Mouse (Mus musculus) erythroblast, embryonic 14.5 days (primary cell): ENCODE measurements around the gene Zcchc14.

ENCODE experiments used
- GATA1 ChIP-seq: IDR thresholded peaks from 2 replicates; pipeline ENCODE4 v1.6.1; 2012; ENCODE audit warnings: low read length, inconsistent platforms, mixed read lengths
- TAL1 ChIP-seq: IDR thresholded peaks from 3 replicates; pipeline ENCODE4 v1.6.1; 2012; ENCODE audit warnings: low read length, inconsistent platforms, mixed read lengths

DNA sequence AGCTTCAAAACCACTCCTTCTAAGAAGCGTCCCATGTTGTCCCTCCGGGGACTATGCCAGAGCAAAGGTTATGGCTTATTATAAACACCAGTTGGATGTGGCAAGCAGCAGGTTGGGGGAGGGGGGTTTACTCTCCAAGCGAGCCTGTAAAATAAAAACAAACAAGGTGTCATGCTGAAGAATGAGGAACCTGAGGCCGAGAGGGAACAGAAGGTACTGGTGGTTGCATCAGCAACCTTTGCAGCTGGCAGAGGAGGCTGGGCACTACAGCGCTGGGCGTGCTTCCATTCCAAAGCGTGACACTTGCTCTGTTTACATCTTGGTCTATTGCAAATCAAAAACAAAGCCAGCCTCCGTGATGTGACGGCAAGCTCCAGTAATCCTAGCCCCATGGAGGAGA, 72.2 kb downstream of the Zcchc14 start:
- no peak for TF ChIP-seq GATA1
- TF ChIP-seq TAL1 = no peak
